ENCODE assay signal across 9 mouse cellular contexts in the genomic region with DNA sequence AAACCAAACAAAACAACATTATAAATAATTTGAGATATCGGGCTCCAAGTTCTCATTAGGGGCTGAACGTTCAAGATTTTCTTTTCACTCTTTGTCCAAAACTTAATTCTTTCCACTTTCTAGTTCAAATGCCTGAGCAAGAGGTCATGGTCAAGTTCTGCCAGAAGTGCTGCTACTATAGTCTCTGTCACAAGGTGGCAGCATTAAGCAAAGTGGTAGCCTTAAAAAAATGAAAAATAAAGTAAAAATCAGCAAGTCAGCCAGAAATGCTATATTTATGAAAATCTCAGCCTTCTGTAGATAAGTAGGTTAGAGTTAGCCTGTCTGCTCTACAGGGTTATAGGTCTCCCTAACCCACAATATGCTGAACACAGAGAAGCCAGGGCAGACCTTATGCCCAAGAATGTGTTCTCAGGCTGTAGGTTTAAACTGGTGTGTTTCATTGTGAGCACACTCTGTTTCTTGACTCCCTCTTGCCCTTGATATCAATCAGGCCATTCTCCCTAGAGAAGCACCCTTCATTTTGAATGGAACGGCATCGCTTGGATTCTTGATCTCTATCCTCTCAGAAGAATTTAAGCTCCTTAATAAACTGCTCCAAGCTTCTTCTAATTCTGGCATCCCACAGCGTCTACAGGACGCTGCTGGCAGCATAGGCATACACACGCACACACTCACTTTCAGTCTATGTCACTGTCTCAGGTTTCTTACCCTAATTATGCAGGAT.
A peak's percentile ranks its signal among the peaks of the same experiment; 100 is the strongest.
DNase-seq lines count a peak whose midpoint lies in the region; ATAC-seq lines count a peak whose summit lies in the region.
"Had no signal": no experiment of that assay in that cellular context is flagged by ENCODE, and none has a peak within 500 bp of the region (broad histone marks: within the 10 kb centered on the region; RNA-seq: fewer than 3 reads in every experiment).

No protein-coding gene starts in this region.

- no peak for ATAC-seq in kidney, embryonic 15.5 days (replicated peaks; ENCODE audit: low FRiP score)

- H3K9me3 ChIP-seq in kidney, embryonic 15.5 days (replicated peaks), result no peaks in the 10 kb centered on the region
- H3K9me3 ChIP-seq: stomach, embryonic 15.5 days had no signal

- no peaks in the 10 kb centered on the region for H3K4me1 ChIP-seq in kidney, embryonic 15.5 days
- H3K4me1 ChIP-seq: stomach, embryonic 15.5 days had no signal

- peak; percentile 14 for DNase-seq in kidney, postnatal 10 days
- DNase-seq in Muller cell, postnatal 12 days (ENCODE audit: inconsistent ontology term), result peak; percentile 9
- DNase-seq in cerebellum, postnatal 10 days, result peak; percentile 60 to 72
- DNase-seq in left cerebral cortex, postnatal 25 days (ENCODE audit: low spot score in 2 of 2), result peak; percentile 57 to 75
- DNase-seq in thymus, postnatal 4 days, result no peak
- no peak for DNase-seq in gastrocnemius, adult 8-10 months (ENCODE audit: low spot score in 2 of 2)
- DNase-seq in urinary bladder, postnatal 36 days (ENCODE audit: low spot score in 2 of 2), result no peak

- intact Hi-C loops in left cerebral cortex, postnatal 25 days (cut with DNase I), result loop anchor here (5.0 kb wide), 2 partner anchors 45 to 480 kb away; partner anchors contain the start of gene Nrg3

- H3K27me3 ChIP-seq in kidney, embryonic 15.5 days, result no peaks in the 10 kb centered on the region
- H3K27me3 ChIP-seq: stomach, embryonic 15.5 days had no signal

- no peak overlapping the region for H3K4me3 ChIP-seq in kidney, embryonic 15.5 days (replicated peaks)
- H3K4me3 ChIP-seq: stomach, embryonic 15.5 days had no signal

- no peak overlapping the region for H3K4me2 ChIP-seq in kidney, embryonic 15.5 days
- H3K4me2 ChIP-seq: stomach, embryonic 15.5 days had no signal

- no peaks in the 10 kb centered on the region for H3K36me3 ChIP-seq in kidney, embryonic 15.5 days
- H3K36me3 ChIP-seq: stomach, embryonic 15.5 days had no signal

- 67% methylated on average over 7 of the region's 7 CpGs for WGBS in kidney, embryonic 15.5 days

- H3K9ac ChIP-seq in kidney, embryonic 15.5 days, result no peak overlapping the region
- H3K9ac ChIP-seq: stomach, embryonic 15.5 days had no signal

- no peak overlapping the region for H3K27ac ChIP-seq in kidney, embryonic 15.5 days
- H3K27ac ChIP-seq: stomach, embryonic 15.5 days had no signal

Comparison
In these comparisons a context has a peak if more than half of its experiments do, and no peak if none do; other contexts are left out.
1. DNase-seq: peak in kidney, postnatal 10 days (single experiment), Muller cell, postnatal 12 days (single experiment), cerebellum, postnatal 10 days (2 of 2) and left cerebral cortex, postnatal 25 days (2 of 2); none in thymus, postnatal 4 days (single experiment), gastrocnemius, adult 8-10 months (0 of 2) and urinary bladder, postnatal 36 days (0 of 2).